Comparison of ENCODE assay signal across 19 mouse cellular contexts in genomic region chr10:89164533-89164932, GRCm38 (mm10).
A peak's percentile ranks its signal among the peaks of the same experiment; 100 is the strongest.
DNase-seq lines count a peak whose midpoint lies in the region; ATAC-seq and TF ChIP-seq lines count a peak whose summit lies in the region.
"Had no signal": no experiment of that assay in that cellular context is flagged by ENCODE, and none has a peak within 500 bp of the region (broad histone marks: within the 10 kb centered on the region; RNA-seq: fewer than 3 reads in every experiment).

No protein-coding gene starts in this region.

- H3K9ac ChIP-seq in kidney, embryonic 16.5 days (replicated peaks; ENCODE audit: low read length): no peak overlapping the region
- H3K9ac ChIP-seq in kidney, embryonic 14.5 days (ENCODE audit: low read depth, low read length): no peak overlapping the region
- no peak overlapping the region for H3K9ac ChIP-seq in kidney, postnatal 0 days (ENCODE audit: low read depth, low read length)

- no peak for TF ChIP-seq POLR2A in kidney, adult 2 months (IDR thresholded peaks at IDR 0.05; ENCODE audit: low read depth, low read length)

- no peak overlapping the region for H3K27ac ChIP-seq in kidney, embryonic 16.5 days (ENCODE audit: low read length)
- no peak overlapping the region for H3K27ac ChIP-seq in kidney, embryonic 14.5 days (ENCODE audit: low read depth, low read length)
- no peak overlapping the region for H3K27ac ChIP-seq in kidney, postnatal 0 days
- H3K27ac ChIP-seq in kidney, adult 2 months (ENCODE audit: insufficient read depth, low read depth, low read length): no peak overlapping the region

- 86% methylated on average over 1 of the region's 1 CpGs for WGBS in kidney, embryonic 16.5 days
- 76% methylated on average over 1 of the region's 1 CpGs for WGBS in kidney, embryonic 14.5 days
- 81% methylated on average over 1 of the region's 1 CpGs for WGBS in kidney, postnatal 0 days
- WGBS in kidney, adult 2 months: 70% methylated on average over 1 of the region's 1 CpGs

- peak; percentile 65 for DNase-seq in kidney, postnatal 0 days (ENCODE audit: low spot score)
- no peak for DNase-seq in kidney, adult 2 months
- DNase-seq: adrenal gland, adult 2 months; adrenal gland, adult 8-10 months; adrenal gland, postnatal 10 days; adrenal gland, postnatal 14 days; adrenal gland, postnatal 25 days; adrenal gland, postnatal 36 days; B cell, adult 2 months; cerebellum, adult 11 months; cerebellum, adult 11-12 months; cerebellum, adult 18-20 months had no signal

- no peaks in the 10 kb centered on the region for H3K36me3 ChIP-seq in kidney, embryonic 16.5 days (ENCODE audit: insufficient read depth, low read length)
- no peaks in the 10 kb centered on the region for H3K36me3 ChIP-seq in kidney, embryonic 14.5 days (ENCODE audit: control insufficient read depth, insufficient read depth, low read length)
- H3K36me3 ChIP-seq in kidney, postnatal 0 days (ENCODE audit: insufficient read depth, low read length): no peaks in the 10 kb centered on the region
- H3K36me3 ChIP-seq in kidney, adult 2 months (ENCODE audit: control insufficient read depth, insufficient read depth, low read length): no peaks in the 10 kb centered on the region
- H3K36me3 ChIP-seq: G1E had no signal

- H3K4me3 ChIP-seq in kidney, embryonic 16.5 days (ENCODE audit: low read length): no peak overlapping the region
- no peak overlapping the region for H3K4me3 ChIP-seq in kidney, embryonic 14.5 days (ENCODE audit: low read length)
- no peak overlapping the region for H3K4me3 ChIP-seq in kidney, postnatal 0 days (replicated peaks; ENCODE audit: low read depth, low read length)
- H3K4me3 ChIP-seq in kidney, adult 2 months (ENCODE audit: insufficient read depth, low read depth, low read length): no peak overlapping the region

- no peaks in the 10 kb centered on the region for H3K27me3 ChIP-seq in kidney, embryonic 16.5 days (ENCODE audit: insufficient read depth, low read length)
- no peaks in the 10 kb centered on the region for H3K27me3 ChIP-seq in kidney, embryonic 14.5 days (ENCODE audit: control insufficient read depth, insufficient read depth, low read length)
- H3K27me3 ChIP-seq in kidney, postnatal 0 days (ENCODE audit: insufficient read depth, low read length): no peaks in the 10 kb centered on the region
- H3K27me3 ChIP-seq in kidney, adult 2 months (replicated peaks; ENCODE audit: control insufficient read depth, insufficient read depth, low read length): no peaks in the 10 kb centered on the region
- H3K27me3 ChIP-seq: CH12.LX, Patski had no signal

- H3K4me2 ChIP-seq in kidney, embryonic 16.5 days (replicated peaks; ENCODE audit: low read depth, low read length): no peak overlapping the region
- H3K4me2 ChIP-seq in kidney, embryonic 14.5 days (replicated peaks; ENCODE audit: low read depth, low read length): no peak overlapping the region
- no peak overlapping the region for H3K4me2 ChIP-seq in kidney, postnatal 0 days (ENCODE audit: low read length)

- 0 out of 2 replicates have a peak, but pooled peaks cover 3% of the 10 kb centered on the region for H3K9me3 ChIP-seq in kidney, embryonic 16.5 days (ENCODE audit: low read length)
- H3K9me3 ChIP-seq in kidney, embryonic 14.5 days (ENCODE audit: control insufficient read depth, low read length): peaks cover 3% of the 10 kb centered on the region; the same call in 1 of the 2 replicates
- no peaks in the 10 kb centered on the region for H3K9me3 ChIP-seq in kidney, postnatal 0 days (replicated peaks; ENCODE audit: low read length)
- H3K9me3 ChIP-seq: G1E had no signal

- no peak for TF ChIP-seq CTCF in kidney, postnatal 0 days (IDR thresholded peaks at IDR 0.05; ENCODE audit: low read depth)
- TF ChIP-seq CTCF in kidney, adult 2 months (conservative IDR thresholded peaks at IDR 0.05; ENCODE audit: insufficient read depth, insufficient read length, low read depth, low read length): no peak

- 0 out of 2 replicates have a peak, but pooled peaks have one; percentile 61 for ATAC-seq in kidney, embryonic 16.5 days (ENCODE audit: low FRiP score, low TSS enrichment)
- ATAC-seq in kidney, embryonic 14.5 days (ENCODE audit: low FRiP score, low TSS enrichment): no peak
- ATAC-seq in kidney, postnatal 0 days (replicated peaks; ENCODE audit: low FRiP score, low read depth): no peak
- ATAC-seq: activated CD4-positive, CD25-positive, alpha-beta regulatory T cell, adult 4 months; CD4-positive, CD25-positive, alpha-beta regulatory T cell, adult 4 months; Patski had no signal

- H3K4me1 ChIP-seq in kidney, embryonic 16.5 days (ENCODE audit: insufficient read depth, low read length): no peaks in the 10 kb centered on the region
- no peaks in the 10 kb centered on the region for H3K4me1 ChIP-seq in kidney, embryonic 14.5 days (ENCODE audit: control insufficient read depth, insufficient read depth, low read length)
- H3K4me1 ChIP-seq in kidney, postnatal 0 days (replicated peaks; ENCODE audit: insufficient read depth, low read length): no peaks in the 10 kb centered on the region
- H3K4me1 ChIP-seq in kidney, adult 2 months (ENCODE audit: control insufficient read depth, insufficient read depth, low read length): no peaks in the 10 kb centered on the region
